Mouse (Mus musculus) monocyte, adult 2 months (primary cell): ENCODE data around the gene S100a10.

Source experiments
- DNase-seq, 2 experiments: peaks; one replicate each; pipeline ENCODE4 v3.0.0; 2022; ENCODE audit warnings: low spot score in 2 of 2, low read depth in 1 of 2

Gene S100a10

GRCm38 (mm10) chr3:93547099-93547648 lies 7.7 kb upstream of the S100a10 start:
- peak; percentile 50 to 76 for DNase-seq

GRCm38 (mm10) chr3:93547749-93548540 lies 6.9 kb upstream of the S100a10 start:
- no peak for DNase-seq

- DNase-seq = no peak
Measured at GRCm38 (mm10) chr3:93548541-93549266, 6.2 kb upstream of the S100a10 start.

GRCm38 (mm10) chr3:93549986-93550385 lies 4.9 kb upstream of the S100a10 start:
- no peak for DNase-seq

- DNase-seq = peak in 1 of 2 experiments; percentile 27
Measured at GRCm38 (mm10) chr3:93551950-93552901, 2.7 kb upstream of the S100a10 start.

- no peak for DNase-seq
Measured at GRCm38 (mm10) chr3:93553311-93553710, 1.6 kb upstream of the S100a10 start.

GRCm38 (mm10) chr3:93553765-93554378 lies 1.0 kb upstream of the S100a10 start:
- no peak for DNase-seq

DNA sequence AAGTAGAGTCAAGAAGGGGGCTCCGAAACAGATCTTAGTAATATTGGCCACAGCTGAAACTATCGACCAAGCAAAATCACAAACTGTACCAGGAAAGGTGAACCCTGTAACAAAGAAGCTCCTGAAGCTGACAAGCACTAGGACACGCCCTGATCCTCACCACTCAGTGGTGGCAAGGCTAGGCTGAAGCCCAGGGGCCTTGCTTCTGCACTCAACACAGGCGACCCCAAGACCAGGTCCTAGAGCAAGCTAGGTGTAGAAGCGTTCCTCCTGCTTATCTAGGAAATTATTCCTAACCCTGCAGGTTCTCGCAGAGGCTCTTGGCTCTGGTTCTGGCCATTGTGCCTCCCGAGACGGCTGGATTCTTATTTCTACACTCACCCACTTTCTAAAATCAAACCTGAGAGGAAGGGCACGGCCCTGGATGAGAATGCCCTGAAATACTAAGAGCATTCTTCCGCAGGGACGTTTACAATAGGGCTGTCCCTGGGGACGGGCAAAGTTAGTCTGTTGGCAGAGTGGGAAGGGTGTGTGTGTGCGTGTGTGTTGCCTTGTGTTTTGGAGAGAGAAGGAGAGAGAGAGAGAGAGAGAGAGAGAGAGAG lies 400 bp upstream of the S100a10 start:
- DNase-seq = no peak

- peak; percentile 47 to 75 for DNase-seq
Measured at GRCm38 (mm10) chr3:93555878-93556254, 986 bp downstream of the S100a10 start.

DNA sequence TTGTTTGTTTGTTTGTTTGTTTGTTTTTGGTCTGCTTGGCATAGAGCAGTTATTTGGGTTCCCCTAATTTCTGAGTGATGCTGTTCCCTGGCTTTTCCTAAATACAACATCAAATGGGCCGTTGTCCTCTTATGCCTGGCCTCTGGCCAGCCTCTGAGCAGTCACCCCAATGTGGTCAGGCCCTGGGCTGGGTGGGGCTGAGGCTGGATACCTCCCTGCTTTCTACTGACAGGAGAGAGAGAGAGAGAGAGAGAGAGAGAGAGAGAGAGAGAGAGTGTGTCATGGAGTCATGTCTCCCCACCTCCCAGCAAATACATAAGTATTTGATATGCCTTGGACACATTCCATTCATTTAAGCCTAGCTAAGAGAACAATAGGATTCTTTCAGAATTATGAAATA lies 1.7 kb downstream of the S100a10 start:
- no peak for DNase-seq

DNA sequence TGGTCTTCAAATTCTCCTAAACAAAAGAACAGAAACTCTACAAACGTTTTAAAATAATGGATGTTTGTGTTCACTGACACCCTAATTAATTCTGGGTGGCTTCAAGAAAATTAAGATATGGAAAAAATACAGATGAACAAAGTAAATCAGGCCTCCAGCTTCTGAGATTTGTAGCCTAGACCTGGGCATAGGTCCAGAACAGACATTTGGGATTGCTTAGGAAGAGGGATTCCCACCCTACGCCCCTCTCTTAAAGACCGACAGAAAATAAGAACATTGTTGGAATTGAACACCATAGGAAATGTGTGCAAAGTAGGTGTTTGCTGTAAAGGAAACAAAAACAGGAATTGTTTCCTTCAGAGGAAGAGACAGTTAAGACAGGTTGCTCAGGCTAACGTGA lies 2.6 kb downstream of the S100a10 start:
- DNase-seq = no peak

DNA sequence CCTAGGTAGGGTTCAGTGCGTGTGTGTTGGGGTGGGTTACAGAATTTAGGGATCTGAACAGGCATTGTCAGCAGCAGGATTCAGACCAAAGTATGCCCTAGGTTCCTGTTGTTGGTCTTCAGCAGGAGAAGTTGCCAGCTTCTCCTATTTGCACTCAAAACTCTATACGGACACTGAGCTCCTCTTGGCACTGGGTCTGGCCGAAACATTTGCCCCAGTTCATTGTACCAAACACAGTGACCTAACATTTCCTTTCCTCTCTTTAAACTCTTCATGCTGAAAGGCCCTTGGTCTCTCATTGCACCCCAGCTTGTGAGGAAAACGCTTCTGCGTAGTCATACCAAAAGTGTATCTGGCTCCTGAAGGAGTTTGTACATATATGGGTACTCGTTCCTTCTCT lies 5.1 kb downstream of the S100a10 start:
- DNase-seq = no peak

DNA sequence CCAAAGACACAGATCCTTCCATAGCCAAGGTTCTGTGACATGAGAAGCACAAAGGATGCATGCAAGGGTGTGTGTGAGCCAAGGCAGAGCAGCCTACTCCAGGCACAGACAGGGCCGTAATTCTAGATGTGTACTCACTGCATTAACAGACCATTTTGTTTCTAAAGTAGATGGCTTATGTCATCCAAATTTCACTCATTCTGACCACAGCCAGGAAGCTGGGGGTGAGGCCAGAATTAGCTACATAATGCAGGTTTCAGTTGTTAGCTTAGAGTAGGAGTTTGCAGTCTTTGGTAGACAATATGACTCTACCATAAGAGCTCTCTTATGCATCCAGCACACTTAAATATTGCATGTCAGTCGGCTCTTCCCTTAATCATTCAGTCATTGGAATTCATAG lies 7.5 kb downstream of the S100a10 start:
- DNase-seq = no peak

DNA sequence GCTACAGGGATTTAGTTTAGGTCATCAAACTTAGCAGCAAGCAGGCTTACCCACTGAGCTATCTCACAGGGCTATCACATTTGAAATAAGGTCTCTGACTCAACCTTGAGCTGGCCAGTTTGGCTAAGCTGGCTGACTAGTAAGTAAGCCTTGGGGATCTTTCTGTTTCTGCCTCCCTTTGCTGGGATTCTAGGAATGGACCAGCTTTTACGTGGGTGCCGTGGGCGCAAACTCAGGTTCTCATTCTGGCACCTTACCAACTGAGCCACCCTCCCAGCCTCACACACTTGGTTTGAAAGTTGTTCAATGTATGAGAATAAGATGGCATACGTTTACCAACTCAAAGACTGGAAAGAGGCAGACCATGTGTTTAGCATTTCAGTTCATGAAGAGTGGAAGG lies 8.3 kb downstream of the S100a10 start:
- DNase-seq = no peak

GRCm38 (mm10) chr3:93566892-93567291 lies 12.0 kb downstream of the S100a10 start:
- DNase-seq = no peak

DNA sequence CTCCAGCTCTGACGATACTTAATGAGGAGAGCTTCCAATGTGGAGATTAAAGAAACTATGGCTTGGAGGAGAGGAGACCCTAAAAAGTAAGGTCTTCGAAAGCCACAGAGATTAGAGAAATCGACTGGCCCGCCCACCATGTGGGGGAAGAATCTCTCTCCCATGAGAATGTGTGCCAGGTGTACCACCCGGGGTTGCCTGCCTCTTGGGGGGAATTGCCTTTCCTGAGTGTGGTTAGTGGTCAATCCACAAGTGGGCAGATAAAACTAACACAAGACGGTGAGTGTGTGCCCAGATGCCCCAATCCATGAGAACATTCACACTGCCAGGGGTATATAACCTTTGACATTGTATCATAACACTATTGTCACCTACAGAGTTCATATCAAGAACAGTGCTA lies 12.8 kb downstream of the S100a10 start:
- DNase-seq = no peak

DNA sequence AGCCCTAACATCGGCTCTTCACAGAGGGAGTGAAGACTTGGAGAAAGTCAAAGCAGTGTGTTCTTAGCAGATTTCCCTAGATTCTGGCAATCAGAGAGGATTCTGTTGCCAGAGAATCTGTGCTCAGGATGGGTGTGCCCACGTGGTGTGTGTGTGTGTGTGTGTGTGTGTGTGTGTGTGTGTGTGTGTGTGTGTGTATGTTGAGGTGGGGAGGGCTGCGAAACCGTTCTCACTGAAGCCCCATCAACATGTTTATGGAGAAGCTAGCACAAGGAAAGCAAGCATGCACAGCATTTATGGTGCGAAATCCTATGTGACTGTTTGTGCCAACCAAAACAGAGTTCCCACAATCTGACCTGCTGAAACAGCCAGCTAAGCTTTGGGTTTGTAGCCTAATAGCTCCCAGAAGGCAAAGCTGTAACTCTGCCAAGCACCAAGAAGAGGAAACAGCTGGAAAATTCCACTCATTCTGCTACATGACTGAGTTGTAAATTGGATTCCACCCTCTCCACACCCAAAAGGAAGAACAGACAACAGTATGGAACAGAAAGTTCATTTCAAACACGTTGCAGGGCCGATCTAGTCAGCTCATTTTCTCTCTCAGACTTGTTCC lies 13.7 kb downstream of the S100a10 start:
- DNase-seq = no peak

DNA sequence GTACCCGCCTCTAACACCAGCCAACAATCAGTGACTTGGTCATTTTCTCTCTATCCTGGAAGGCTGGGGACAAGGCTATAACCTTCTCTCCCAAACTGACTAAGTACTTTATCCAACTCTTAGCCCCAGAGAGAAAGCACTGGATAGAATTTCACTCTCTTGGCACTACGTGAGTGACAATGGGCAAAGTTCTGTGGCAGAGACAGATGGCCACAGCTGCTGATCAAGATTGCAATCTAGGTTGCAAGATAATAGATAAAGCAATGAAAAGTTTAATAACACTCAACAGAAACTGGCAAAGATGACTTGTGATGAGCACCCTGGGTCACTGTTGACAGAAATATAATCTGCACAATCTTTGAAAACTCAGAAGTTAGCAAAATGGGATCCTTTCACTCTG lies 14.2 kb downstream of the S100a10 start:
- DNase-seq = no peak

- no peak for DNase-seq
Measured at GRCm38 (mm10) chr3:93572058-93572791, 17.3 kb downstream of the S100a10 start.
